Mouse (Mus musculus): ENCODE measurements at regions not wholly inside any gene's neighbourhood (a gene's known extent, or its start where the extent isn't known, plus 50 kb on each side); places are given as distances from the start of the nearest gene placed in this dataset.

DNA sequence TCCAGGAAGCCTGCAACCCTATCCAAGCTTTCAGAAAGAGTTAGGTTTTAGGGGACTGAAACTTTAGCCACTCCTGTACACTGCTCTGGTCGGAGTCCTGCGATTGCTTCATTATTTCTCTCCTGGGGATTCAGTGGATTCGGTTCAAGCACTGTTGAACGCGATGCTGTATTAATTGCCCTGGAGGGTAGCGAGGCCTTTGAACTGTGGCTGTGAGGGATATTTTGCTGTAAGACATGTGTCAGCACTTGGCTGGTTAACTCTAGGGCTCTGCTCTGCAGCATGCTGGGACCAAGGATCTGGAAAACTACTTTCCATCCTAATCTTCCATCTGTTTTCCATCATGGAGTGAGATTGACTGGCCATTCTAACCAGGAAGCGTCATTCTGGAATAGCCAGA, 374.0 kb downstream of the Epha4 start:
- DNase-seq (ENCODE audit: low read depth, low spot score): no peak

DNA sequence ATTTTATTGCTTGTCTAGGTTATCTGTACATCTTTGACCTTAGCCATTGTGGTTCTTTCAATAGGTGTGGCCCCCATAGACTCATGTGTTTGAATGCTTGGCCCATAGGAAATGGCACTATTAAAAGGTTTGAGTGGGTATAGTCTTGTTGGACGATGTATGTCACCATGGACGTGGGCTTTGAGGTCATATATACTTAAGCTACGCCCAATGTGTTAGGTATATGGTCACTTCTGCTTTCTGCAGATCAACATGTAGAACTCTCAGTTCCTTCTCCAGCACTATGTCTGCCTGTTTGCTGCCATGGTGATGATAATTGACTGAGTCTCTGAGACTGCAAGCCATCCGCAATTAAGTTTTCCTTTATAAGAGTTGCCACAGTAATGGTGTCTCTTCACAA, 366.8 kb downstream of the Epha4 start:
- no peak for DNase-seq (ENCODE audit: low read depth, low spot score)

DNA sequence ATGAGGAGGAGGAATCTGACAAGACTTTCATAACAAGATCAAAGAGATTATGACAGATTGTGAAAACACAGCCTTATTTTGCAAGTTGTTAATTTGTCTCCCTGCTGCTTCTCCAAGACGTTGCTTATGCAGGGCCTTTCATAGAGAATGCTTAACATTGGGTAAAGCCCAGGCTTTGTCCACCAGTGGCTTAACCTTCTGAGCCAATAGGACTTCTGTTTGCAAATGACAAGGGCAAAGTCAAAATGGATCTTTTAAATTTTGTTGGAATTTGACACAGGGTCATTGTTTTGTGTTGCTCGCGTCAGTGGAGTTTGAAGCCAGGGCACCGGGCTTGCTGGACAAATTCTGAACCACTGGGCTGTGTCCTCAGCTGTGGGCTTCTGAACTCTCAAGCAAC, 346.6 kb downstream of the Epha4 start:
- no peak for DNase-seq (ENCODE audit: low read depth, low spot score)

DNA sequence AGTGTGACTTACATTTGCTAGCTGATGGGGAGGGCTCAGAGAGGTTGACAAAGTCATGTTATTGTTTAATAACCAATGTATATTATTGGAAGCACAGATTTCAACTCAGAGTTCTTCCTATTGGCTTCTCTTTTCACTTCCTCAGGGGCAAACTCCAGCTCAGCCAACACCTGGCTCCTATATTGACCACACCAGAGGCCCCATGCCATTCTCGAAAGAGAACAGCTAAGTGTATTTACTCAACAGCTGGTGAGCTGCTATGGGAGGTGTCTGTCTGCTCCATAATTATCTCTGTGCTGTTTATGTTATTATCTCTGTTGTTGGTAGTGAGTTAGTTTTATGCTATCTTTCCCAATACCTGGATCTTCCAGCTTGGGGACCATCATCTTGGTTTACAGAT, 342.4 kb downstream of the Epha4 start:
- no peak for DNase-seq (ENCODE audit: low read depth, low spot score)

DNA sequence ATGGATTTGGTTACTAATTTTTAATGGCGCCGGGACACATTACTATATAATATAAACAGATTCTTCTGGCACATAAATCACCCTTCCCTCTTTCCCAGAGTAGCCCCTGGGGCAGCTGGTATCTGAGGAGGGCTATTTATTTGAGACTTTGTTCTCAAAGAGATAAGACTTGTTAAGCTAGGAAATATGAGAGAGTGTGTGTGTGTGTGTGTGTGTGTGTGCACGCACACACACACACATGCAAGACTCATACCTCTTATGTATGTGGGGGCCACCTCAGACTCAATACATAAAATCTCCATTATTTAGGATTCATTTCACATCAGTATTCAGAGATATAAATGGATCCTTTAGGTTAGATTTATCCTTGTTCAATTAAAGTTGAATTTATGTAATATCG, 340.1 kb downstream of the Epha4 start:
- DNase-seq (ENCODE audit: low read depth, low spot score): no peak

DNA sequence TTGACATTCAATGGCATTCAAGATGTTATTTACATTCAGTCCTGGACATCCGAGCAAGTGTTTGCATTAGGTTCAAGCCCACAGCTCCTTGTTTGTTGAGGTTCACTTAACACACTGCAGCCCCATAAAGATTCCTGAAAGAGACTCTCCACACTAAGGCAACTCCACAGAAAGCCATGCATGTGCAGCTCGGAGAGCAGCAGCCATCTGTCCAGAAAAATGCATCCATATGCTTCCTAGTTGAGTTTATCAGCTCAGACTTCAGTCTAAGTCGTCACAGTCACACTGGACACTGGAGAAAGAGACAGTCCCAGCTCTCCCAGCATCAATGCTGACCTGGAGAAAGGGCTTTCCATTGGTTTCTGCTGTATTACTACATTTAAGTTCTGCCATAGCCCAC, 339.7 kb downstream of the Epha4 start:
- DNase-seq (ENCODE audit: low read depth, low spot score): no peak

DNA sequence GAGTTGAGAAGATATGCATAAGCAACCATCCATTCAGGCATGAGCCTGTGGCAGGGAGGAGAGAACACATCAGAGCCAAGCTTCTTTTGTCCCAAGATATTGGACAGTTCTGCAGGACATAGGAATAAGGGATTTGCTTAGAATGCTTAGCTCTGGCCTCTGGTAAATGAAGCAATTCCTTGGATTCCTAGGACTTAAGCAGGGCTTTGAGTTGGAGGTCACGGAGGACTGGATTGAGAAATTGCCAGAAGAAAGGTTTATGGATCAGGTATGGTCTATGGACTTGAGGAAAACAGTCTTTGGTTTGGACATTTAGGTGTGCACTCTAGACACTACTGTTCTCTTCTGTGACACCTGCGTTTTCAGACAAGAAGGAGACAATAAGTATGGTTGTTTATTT, 338.4 kb downstream of the Epha4 start:
- DNase-seq (ENCODE audit: low read depth, low spot score): no peak

DNA sequence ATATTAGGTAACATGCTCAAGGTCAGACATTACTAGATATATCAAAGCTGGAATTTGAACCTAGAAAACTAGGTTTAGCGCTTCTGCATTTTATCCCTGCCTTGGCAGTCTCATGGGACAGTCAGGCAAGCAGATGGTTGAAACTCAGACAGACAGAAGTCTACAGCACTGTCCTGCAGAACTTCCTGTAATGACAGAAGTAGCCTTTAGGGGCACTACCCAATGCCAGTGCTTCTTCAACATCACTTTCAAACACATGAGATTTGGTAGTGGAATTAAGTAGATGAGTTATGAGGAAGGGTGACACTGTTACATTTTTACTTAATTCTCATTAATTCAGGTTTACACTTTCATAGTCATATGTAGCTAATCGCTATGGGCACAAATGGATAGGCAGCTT, 330.9 kb downstream of the Epha4 start:
- no peak for DNase-seq (ENCODE audit: low read depth, low spot score)

DNA sequence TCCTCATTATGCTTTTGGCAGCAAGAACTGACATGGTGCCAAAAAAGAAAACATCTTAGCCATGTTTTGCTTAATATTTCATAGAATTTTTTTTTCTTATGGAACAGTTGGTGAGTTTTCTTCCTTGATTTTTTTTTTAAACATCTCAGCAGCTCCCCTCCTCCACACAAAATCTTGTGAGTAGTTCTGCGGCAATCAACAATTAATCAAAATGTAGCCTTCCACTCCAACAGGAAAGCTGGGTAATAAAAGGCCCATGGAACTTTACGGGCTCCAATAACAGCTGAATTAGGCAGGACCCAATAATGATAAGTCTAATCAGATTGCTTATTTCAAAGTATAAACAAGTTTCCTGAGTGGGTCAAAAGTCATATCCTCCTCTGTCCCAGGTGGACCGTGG, 324.7 kb downstream of the Epha4 start:
- DNase-seq (ENCODE audit: low read depth, low spot score): no peak

DNA sequence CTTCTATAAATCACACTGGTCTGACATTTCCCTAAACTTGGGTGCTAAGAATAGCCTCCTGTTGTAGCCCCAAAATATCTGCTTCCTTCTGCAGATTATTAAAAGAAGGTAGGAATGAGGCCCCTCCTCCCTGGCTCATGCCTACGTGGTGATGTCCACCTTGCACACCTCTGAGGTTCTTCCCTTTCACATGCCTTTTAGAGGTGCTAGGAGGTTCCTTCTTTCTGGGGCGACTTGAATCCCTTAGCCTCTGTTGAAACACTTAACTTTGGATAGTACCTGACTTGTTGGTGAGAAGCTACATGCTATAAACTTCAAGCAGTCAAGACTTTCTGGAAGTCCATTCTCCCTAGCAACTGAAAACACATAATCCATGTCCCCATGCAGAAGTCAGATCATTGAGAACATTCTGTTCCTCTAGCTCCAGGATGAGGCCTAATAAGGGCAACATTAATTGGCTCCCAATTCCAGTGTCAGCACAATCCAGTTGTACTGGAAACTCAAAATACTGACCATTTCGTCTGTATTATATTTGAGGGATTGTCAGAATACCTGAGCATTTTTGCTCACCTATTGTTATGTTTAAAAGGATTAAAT, 313.5 kb downstream of the Epha4 start:
- no peak for DNase-seq (ENCODE audit: low read depth, low spot score)

DNA sequence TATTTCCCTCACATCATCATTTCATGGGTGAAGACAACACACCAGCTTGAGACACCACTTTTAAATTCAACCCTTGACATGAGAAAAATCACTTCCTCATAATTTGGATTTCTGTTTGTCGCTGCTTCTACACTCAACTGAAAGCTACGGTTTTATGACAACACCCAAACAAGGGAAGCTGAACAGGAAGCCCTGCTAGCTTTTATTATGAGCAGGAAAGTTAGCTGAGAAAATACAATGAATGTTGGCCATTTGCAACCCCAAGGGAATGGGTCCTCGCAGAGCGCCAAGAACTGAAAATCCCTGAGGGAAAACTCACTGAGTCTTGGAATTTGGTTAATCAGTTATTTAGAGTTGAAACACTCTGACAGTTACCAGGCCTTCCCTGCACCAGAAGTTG, 311.9 kb downstream of the Epha4 start:
- DNase-seq (ENCODE audit: low read depth, low spot score): no peak

DNA sequence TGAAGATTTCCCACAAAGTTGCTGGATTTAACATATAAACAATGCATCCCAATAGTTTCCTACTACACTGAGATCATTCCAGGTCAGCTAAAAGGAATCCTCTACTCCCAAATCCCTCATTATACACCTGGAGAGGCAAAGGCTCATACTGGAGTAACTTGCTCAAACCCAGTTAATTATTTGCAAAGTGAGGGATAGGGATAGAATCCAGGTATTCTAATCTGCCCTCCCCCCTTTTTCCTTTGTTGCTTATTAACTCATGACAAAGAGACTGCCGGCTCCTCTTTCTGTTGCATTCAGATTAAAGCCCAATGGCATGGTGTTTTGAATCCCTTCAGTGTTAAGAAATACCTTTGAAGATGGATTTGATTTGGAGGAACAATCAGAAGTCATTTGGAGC, 308.4 kb downstream of the Epha4 start:
- no peak for DNase-seq (ENCODE audit: low read depth, low spot score)

DNA sequence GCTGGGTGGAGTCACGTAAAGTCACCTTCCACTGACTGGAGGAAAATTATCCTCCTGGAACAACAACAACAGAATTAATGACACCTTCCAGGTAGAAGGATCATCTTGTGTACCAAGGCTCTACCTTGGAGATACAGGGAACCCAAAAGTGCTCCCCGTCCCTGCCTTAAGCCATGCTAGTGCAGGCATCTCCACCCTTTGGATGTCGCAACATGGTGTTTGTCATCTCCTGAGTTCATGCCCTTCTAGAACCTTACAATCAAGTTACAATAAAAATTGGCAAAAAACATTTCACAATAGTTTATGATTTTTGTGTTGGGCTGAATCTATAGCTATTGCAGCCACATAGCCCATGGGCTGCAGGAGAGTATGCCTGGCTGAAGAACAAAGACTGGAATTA, 305.5 kb downstream of the Epha4 start:
- no peak for DNase-seq (ENCODE audit: low read depth, low spot score)

DNA sequence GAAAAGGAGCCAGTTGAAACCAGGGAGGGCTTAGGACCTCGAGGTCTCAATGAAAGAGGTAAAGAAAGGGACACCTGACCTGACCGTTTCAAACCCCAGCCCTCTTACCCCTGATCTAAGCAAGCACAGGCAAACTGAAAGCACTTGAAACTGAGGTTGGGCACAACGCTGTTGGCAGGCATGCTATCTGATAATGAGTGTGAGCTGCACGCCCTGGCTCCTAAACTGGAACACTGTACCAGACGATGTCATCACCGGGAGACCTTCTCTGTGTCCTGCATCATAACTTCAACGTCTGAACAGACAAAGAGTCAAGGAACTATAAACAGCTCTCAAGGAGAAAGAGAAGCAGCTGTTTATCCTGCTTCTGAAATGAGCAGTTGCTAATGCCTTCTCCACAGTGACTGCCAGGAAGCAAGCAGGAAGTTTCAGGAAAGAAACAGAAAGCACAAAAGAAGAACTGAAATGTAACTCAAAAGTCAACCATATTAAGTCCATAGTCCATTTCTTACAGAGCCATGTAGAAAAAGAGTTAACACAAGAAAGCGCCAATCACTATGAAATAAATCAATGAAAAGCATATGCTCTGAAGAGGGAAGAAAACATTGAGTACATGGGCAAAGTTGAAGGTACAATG, 301.3 kb downstream of the Epha4 start:
- no peak for DNase-seq (ENCODE audit: low read depth, low spot score)

DNA sequence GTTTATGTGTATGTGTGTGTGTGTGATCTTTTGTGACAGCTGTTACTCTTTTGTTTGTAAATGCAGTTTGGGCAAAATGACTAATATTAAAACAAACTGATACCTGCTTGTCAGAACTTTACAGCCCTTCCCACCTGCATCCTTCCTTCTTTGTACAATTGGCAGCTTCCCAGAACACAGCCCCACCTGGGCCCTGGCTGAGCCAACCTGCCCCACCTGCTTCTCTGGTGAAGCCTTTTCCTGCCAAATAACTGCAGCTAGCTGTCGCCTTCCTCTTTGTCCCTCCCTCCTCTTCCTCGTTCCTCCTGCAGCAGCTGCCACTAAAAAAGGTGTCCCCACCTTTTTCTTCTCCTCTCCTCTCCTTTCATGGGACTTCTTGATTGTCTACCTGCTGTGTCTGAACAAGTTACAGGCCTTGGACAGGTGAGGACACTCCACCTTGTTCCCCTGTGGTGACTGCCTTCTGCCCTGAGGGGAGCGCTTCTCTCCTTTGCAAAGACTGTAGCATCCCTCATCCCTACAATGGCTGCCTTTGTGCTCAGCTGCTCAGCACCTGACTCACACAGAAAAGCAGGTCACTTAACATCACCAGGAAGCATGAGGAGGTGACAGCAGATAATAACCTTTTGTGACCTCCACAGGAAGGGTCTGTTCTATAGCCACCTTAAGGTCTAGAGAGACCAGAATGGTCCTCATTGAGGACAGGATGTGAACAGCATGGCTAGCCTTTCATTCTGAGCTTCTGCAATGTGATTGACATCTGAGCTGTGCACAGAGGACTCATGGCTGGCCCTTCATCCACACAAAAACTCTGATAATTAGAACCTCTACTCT, 295.2 kb downstream of the Epha4 start:
- DNase-seq (ENCODE audit: low read depth, low spot score): no peak

DNA sequence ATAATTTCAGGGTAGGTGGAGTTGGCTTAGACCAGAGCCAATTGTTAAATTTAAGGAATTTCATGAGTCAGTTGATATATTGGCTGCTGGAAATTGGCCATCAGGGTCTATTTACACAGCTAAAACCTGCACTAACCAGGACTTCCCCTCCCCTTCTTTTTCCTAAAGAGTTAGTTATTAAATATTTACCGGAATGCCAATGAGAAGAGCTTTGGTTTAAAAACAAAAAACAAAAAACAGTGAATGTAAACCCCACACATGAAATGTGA, 294.6 kb downstream of the Epha4 start:
- DNase-seq (ENCODE audit: low read depth, low spot score): no peak

DNA sequence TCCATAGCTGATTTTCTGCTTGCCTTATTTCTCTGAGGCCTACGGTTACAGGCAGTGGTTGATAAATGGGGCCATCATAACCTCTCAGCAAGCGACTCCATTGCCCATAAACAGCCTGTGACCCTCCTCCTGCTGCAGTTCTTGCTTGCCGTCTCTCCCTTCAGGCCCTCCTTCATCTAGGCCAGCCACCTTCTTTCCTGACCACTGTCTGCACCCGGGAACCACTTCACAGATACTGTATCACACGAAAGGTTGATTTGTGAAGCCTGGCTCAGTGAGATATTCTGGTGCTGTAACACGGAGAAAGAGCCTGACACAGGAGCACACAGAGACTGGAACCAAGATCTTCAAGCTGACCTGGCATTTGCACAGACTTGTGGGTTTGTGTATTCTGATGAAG, 294.1 kb downstream of the Epha4 start:
- no peak for DNase-seq (ENCODE audit: low read depth, low spot score)

DNA sequence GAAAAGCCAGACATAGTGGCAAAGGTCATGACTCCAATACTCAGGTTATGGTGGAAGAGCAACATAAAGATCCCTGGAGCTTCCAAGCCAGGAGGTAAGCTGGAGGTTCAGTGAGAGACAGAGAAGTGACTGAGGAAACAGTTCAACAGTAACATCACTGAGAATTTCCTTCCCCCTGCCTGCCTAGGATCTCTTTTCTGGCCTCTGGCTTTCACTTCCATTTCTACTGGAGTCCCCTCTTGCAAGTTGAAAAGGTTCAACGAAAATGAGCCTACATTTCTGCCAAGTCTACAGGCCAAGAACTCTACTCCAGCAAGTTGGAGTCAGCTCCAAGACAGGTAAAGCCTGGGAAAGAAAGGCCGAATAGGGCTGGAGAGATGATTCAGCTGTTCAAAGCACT, 293.0 kb downstream of the Epha4 start:
- no peak for DNase-seq (ENCODE audit: low read depth, low spot score)

DNA sequence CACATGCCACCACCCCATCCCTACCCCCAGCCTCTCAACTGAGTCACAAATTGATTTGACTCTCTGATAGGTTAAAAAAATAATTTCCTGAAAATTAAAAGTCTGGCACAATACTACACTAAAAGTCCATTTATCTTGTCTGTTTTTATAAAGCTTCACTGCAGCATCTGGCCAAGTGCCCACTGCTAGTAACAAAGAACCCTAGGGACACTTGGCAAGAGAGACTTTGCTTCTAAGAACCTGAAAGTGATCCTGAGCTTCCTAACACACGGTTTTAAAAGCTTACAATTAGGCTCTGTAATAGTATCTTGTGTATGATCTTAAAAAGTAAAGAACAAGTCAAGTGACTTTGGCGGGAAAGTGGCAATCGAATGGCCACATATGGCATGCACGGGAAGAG, 288.3 kb downstream of the Epha4 start:
- DNase-seq (ENCODE audit: low read depth, low spot score): no peak

DNA sequence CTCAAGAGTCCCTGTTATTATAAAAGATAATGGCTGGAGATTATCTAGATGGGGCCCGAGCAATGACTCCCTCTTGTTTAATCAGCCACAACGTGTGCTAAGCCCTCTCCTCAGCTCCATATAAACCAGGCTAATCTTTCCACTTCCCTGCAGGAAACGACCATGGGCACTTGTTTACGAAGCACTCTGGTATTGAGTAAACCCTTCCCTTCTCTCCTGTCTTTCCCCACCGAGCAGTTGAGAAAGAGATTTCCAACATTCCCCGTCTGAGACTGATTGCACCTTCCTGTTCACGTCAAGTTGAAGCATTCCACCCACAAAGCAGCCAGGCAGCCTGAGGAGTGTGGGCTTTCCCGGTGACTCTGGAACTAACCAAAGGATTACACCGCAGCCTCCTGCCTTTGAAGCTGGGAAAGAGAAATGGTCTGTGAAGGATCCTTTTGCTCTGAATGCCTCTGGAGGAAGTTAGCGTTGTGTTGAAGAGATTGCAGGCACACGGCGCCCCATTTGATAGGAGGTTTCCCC, 287.8 kb downstream of the Epha4 start:
- no peak for DNase-seq (ENCODE audit: low read depth, low spot score)

DNA sequence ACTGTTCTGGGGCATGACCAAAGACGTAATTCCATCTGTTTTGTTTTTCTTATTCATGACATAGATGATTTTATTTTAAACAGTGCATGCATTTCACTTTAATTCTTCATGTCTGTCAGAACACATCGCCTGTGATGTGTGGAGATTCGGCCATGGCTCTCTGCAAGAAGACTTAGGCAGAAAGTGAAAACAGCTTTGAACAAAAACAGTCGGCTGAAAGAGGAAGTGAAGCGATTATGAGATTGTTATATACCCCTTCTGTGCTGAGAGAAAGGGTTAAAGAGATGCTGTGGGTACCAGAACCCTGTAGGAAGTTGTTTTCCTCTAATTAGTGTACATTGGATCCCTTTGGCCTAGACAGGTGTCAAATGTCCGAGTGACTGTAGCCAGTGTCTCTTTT, 287.1 kb downstream of the Epha4 start:
- no peak for DNase-seq (ENCODE audit: low read depth, low spot score)

DNA sequence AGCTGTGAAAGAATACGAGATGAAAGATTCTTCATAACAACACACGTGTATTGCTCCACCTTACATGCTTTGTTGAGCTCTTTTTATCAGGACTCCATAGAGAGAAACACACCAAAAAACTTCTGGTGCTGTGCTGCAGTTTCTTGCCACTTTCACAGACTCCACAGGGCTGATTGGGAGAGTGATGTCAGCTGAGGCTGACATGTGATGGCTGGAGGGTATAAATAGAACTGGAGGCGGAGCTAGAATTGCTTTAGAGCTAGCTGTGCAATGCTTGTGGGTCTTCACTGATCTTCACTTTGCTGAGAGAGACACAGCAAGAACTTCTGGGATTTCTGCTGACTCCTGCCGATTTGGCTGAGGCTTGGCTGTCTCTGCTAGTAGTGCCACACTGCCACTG, 285.3 kb downstream of the Epha4 start:
- DNase-seq (ENCODE audit: low read depth, low spot score): no peak

DNA sequence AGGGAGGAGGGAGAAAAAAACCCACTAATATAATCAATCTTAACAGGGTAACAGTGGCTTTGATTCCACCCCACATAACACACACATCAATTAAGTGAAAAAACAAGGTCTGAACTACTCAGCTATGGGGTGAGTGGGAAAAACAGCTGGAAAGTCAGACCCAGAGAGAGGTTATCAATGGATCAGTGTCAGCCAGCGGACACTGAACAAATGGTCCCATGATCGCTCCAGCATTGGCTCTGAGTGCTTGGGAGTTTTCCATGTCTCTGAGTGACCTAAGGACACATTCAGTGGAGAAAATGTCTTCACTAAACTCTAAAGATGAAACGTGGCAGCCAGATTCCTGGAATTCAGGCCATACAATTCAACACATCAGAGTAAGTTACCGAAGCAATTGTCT, 281.9 kb downstream of the Epha4 start:
- DNase-seq (ENCODE audit: low read depth, low spot score): no peak
